Mouse (Mus musculus) c-Kit-positive CD71-negative TER-119-negative erythroid progenitor cells, embryonic 14.5 days (primary cell): ENCODE data around the gene Kif24.
"Not testable (repeated sequence)": the region's sequence is repeated elsewhere in the genome, so short reads cannot be mapped to it uniquely, and the experiment has no call there.

ENCODE experiments used
- DNase-seq: peaks from one replicate; pipeline ENCODE4 v3.0.0-alpha.2; 2013; ENCODE audit warnings: low read depth

Gene Kif24

GRCm38 (mm10) chr4:41492951-41493350 lies 28.3 kb upstream of the Kif24 start:
- no peak for DNase-seq

GRCm38 (mm10) chr4:41481601-41482017 lies 16.9 kb upstream of the Kif24 start:
- DNase-seq, result no peak

- DNase-seq, result no peak
These were observed 15.6 kb upstream of the Kif24 start for GRCm38 (mm10) chr4:41480254-41480653.

GRCm38 (mm10) chr4:41479456-41479804 lies 14.7 kb upstream of the Kif24 start:
- DNase-seq, result no peak

- DNase-seq, result no peak
These were observed 14.2 kb upstream of the Kif24 start for GRCm38 (mm10) chr4:41478751-41479455.

- DNase-seq, result no peak
These were observed 13.0 kb upstream of the Kif24 start for GRCm38 (mm10) chr4:41477648-41478160.

- no peak for DNase-seq
These were observed 6.7 kb upstream of the Kif24 start for GRCm38 (mm10) chr4:41471384-41471689.

GRCm38 (mm10) chr4:41470684-41471383 lies 6.1 kb upstream of the Kif24 start:
- no peak for DNase-seq

- no peak for DNase-seq
These were observed 5.5 kb upstream of the Kif24 start for GRCm38 (mm10) chr4:41470051-41470683.

GRCm38 (mm10) chr4:41469199-41469598 lies 4.5 kb upstream of the Kif24 start:
- DNase-seq, result no peak

GRCm38 (mm10) chr4:41468396-41469080 lies 3.9 kb upstream of the Kif24 start:
- DNase-seq, result peak; percentile 44

GRCm38 (mm10) chr4:41465287-41465665 lies 589 bp upstream of the Kif24 start:
- no peak for DNase-seq

- not testable (repeated sequence) for DNase-seq
These were observed 1.5 kb downstream of the Kif24 start for GRCm38 (mm10) chr4:41463051-41463738.

- DNase-seq, result no peak
These were observed 4.0 kb downstream of the Kif24 start for GRCm38 (mm10) chr4:41460690-41461089.

- no peak for DNase-seq
These were observed 17.1 kb downstream of the Kif24 start for GRCm38 (mm10) chr4:41447595-41447994.

GRCm38 (mm10) chr4:41442790-41443302 lies 21.8 kb downstream of the Kif24 start:
- DNase-seq, result no peak

GRCm38 (mm10) chr4:41438931-41439330 lies 25.8 kb downstream of the Kif24 start:
- no peak for DNase-seq

- no peak for DNase-seq
These were observed 47.7 kb downstream of the Kif24 start for GRCm38 (mm10) chr4:41416966-41417365.

GRCm38 (mm10) chr4:41409341-41409740 lies 55.3 kb downstream of the Kif24 start:
- no peak for DNase-seq

GRCm38 (mm10) chr4:41407353-41407752 lies 57.3 kb downstream of the Kif24 start:
- no peak for DNase-seq

GRCm38 (mm10) chr4:41406597-41406996 lies 58.1 kb downstream of the Kif24 start:
- DNase-seq, result no peak

- DNase-seq, result no peak
These were observed 63.1 kb downstream of the Kif24 start for GRCm38 (mm10) chr4:41401573-41401972.
